Mouse (Mus musculus): Measurements from ENCODE around the gene Mtnr1a.
"Not testable (repeated sequence)": the region's sequence is repeated elsewhere in the genome, so short reads cannot be mapped to it uniquely, and the experiment has no call there.

The Mtnr1a gene

GRCm38 (mm10) chr8:45068759-45069386 lies at the start of gene Mtnr1a:
Mtnr1a (plus strand) TSS chr8:45069137.
- no peak for DNase-seq (ENCODE audit: low read depth, low spot score)

DNA sequence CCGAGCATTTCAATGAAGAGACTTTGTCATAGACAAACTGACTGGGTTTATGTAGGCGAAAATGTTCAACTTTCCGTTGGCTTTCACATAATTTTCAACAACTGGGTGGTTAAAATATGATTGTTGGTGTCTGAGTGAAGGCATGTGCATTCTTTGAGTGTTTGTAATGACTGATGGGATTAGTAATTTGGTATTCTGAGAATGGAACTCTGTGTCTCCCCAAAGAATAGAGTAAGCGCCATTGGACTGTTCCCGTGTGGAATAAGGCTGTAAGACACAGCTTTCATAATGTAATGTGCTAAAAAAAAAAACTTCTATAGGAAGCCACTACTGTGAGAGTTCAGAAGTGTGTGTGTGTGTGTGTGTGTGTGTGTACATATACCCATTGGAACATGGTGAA lies 49.7 kb upstream of the Mtnr1a start:
- DNase-seq (ENCODE audit: low read depth, low spot score) = no peak

DNA sequence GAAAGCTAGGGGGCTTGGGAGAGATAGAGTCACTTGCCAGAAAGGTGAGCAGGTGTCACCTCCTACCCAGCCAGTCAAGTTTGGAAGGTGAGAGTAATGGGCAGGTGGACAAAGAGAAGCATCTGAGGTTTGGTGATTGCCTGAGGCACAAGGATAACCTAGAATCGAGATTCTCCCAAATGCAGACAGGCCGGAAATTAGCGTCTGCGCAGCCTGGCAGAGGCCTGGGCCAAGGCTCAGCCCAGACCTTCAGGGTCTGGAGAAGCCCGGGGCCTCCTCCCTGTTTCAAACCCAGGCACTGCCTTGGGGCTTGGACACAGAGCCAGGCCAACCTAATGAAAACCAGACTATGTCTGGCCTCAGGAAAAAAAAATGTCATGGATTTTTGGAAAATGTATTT lies 47.8 kb upstream of the Mtnr1a start:
- DNase-seq (ENCODE audit: low read depth, low spot score) = no peak

DNA sequence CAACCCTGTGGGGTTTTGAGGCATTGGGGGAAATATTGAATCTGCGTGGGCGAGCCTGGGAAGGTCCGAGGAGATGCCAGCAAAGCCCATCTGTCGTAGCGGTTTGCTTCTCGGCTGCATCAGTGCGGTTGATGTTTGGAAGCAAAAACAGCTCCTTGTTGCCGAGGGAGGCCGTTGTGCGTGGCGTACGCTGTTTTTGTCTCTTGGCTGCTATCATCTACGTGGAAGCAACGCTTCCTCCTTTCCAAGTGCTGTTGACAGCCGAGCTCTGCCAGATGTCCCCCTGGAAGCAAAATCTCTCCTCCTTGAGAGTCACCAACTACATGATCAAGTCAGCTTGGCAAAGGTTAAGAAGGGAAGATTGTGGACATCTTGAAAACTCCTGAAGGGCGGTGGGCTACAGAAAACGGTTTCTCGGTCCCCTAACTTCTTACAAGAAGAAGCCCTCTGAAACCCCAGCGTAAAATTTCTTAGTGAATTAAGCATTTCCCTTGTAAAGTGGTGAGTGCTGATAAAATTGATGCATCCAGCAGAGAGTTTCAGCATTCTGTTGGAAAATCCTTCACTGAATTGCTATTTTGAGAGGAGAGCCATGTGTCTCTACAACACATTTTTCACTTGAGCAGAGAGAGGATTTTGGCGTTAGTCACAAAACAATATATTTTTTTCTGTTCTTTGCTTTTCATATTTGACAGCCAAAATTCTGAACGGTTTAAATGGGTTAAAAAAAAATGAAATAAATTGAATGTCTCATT lies 46.8 kb upstream of the Mtnr1a start:
- no peak for DNase-seq (ENCODE audit: low read depth, low spot score)

DNA sequence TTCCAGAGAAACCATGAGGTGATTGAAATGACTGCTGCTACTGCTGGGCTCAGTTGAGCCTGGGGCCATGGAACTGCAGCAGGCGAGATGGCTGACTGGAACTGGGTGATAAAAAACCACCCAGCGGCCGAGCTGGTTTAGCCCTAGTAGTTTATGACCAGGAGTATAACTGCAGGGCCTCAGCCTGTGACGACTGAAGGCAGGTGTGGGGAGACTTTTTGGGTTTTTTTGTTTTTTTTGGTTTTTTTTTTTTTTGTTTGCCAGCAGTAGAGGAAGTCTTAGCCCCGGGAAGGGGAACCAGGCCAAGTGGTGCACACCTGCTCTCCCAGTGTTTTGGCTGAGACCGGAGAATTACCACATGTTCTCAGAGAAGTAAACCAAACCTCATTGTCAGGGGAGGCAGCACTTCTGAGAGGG lies 40.8 kb upstream of the Mtnr1a start:
- no peak for DNase-seq (ENCODE audit: low read depth, low spot score)

- no peak for DNase-seq (ENCODE audit: low read depth, low spot score)
Measured at GRCm38 (mm10) chr8:45038350-45038749, 30.6 kb upstream of the Mtnr1a start.

GRCm38 (mm10) chr8:45044160-45044559 lies 24.8 kb upstream of the Mtnr1a start:
- DNase-seq (ENCODE audit: low read depth, low spot score) = no peak

DNA sequence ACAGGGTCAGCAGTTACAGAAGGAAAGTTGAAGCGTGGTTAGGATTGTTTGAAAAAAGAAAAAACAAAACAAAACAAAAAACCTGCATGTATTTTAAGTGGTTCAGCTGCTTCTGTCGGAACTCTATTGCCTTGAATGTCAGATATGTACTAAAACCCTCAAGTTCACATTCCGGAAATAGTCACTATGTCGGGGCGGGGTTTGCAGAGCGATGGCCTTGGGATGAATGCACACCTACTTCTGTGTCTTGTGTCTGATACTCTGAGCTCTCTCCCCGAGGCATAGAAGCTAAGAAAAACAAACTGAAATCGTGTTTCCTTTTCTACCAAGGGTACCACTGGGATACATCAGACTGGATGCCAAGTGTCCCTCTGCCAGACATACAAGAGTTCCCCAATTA lies 18.5 kb upstream of the Mtnr1a start:
- DNase-seq (ENCODE audit: low read depth, low spot score) = no peak

DNA sequence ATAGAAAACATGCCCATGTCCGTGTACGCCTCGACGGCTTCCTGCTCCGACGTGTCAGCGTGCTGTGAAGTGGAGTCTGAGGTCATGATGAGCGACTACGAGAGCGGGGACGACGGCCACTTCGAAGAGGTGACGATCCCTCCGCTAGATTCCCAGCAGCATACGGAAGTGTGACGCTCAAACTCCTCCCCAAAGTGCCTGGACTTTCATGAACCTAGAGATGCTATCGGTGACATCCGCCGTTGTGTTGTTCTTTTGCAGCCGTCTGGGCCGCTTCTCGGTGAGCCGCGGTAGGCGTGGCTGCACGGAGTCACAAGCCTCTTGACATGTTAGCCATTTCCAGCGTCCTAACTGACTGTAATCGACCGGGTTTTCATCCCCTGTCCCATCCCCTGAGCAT lies 17.7 kb upstream of the Mtnr1a start:
- no peak for DNase-seq (ENCODE audit: low read depth, low spot score)

GRCm38 (mm10) chr8:45052205-45052604 lies 16.7 kb upstream of the Mtnr1a start:
- no peak for DNase-seq (ENCODE audit: low read depth, low spot score)

GRCm38 (mm10) chr8:45052618-45053017 lies 16.3 kb upstream of the Mtnr1a start:
- no peak for DNase-seq (ENCODE audit: low read depth, low spot score)

- DNase-seq (ENCODE audit: low read depth, low spot score) = no peak
Measured at GRCm38 (mm10) chr8:45055500-45055899, 13.4 kb upstream of the Mtnr1a start.

DNA sequence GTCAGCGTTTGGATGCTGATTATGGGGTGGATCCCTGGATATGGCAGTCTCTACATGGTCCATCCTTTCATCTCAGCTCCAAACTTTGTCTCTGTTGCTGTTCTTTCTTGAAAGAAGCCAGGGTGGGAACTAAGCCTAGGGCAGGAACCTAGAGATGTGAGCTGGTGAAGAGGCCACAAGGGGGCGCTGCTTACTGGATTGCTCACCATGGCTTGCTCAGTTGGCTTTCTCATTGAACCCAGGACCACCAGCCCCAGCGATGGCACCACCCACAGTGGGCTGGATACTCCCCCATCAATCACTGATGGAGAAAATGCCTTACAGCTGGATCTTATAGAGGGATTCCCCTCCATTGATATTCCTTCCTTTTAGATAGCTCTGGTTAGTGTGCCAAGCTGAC lies 12.1 kb upstream of the Mtnr1a start:
- DNase-seq (ENCODE audit: low read depth, low spot score) = no peak

- DNase-seq (ENCODE audit: low read depth, low spot score) = no peak
Measured at GRCm38 (mm10) chr8:45060083-45060482, 8.9 kb upstream of the Mtnr1a start.

GRCm38 (mm10) chr8:45062311-45062710 lies 6.6 kb upstream of the Mtnr1a start:
- DNase-seq (ENCODE audit: low read depth, low spot score) = no peak

GRCm38 (mm10) chr8:45062982-45063924 lies 5.7 kb upstream of the Mtnr1a start:
- DNase-seq (ENCODE audit: low read depth, low spot score) = no peak

DNA sequence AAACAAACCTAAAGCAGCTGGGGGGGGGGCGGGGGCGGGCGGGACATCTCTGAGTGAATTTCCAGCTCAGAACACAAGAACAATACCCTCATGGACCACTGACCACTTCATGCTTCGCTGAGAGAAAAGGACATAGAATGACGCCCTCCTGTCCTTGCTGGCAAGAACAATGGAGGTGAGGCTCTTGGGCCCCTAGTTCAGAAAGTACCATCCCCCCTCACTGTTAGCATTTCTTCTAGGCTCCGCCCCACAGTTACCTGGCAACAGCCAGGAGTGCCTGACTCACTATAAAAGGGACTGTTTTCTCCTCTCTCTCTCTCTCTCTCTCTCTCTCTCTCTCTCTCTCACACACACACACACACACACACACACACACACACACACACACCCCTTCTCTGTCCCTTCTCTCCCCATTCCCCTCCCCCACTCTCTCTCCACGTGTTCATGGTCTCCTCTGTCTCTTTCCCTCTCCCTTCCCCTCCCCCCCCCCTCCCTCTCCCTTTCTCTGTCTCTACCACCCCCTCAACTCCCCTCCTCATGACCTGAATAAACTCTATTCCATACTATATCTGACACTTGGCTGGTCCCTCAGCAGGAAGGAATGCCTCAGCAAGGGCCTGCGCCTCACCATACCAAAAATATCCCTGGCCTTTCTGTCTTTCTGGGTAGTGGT lies 4.6 kb upstream of the Mtnr1a start:
- no peak for DNase-seq (ENCODE audit: low read depth, low spot score)

GRCm38 (mm10) chr8:45065391-45065790 lies 3.5 kb upstream of the Mtnr1a start:
- DNase-seq (ENCODE audit: low read depth, low spot score) = not testable (repeated sequence)

DNA sequence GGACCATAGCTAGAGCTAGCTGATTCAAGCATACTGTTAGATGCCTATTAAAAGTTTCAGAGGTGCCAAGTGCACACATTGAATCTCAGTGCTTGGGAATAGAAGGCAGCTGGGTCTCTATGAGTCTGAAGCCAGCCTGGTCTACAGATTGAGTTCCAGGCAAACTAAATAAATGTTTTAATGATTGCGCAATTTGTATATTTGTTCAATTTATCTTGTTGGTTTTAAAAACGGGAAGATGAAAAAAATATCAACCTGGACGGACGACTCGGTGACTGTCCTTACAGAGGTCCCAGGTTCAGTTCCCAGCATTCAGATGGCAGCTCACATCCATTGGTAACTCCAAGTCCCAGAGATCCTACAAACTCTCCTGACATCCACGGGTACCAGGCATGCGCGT lies 2.0 kb downstream of the Mtnr1a start:
- DNase-seq (ENCODE audit: low read depth, low spot score) = no peak

DNA sequence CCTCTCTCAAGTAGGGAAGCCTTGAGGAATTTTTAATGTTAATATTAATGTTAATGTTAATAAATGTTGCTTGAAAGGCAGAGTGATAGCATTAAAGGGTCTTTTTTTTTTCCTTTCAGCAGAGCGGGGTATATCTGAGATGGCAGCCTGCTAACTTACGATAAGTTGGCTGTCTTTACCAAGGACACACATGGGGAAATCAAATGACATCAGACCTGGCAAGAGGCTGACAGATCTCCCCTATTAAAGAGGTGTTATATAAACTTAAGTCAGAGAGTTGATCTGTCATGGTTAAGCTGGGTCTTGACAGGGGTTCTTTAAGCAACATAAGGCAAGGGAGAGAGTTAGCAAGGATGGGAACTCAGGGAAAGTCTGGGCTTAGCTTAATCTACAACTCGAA lies 11.9 kb downstream of the Mtnr1a start:
- DNase-seq (ENCODE audit: low read depth, low spot score) = no peak

DNA sequence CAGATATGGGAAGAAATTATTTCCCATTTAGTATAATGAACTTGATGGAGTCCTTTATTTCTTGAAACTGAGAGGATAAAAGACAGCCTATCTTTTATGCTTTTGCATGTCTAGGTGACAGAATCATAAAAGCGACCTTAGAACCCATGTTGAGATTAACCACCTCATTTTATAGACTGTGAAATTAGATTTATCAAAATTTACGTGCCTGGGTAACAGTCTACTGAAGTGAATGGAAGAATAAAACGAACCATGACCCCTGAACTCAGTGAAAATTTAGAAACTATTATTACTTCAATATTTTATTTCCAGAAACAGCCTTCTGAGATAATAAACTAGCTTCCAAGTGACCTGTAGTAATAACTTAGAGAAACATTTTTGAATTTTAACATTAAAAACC lies 24.7 kb downstream of the Mtnr1a start:
- no peak for DNase-seq (ENCODE audit: low read depth, low spot score)

Data from c-Kit-negative CD71-positive TER-119-positive erythroid progenitor cells, embryonic 14.5 days (primary cell).